Comparison of ENCODE assay signal across 8 mouse cellular contexts in genomic region chr16:90187453-90187852, GRCm38 (mm10). TPM values are rescaled to one million over a fixed set of nuclear protein-coding genes. Genes with fewer than 3 reads are reported as not detected.
DNase-seq lines count a peak whose midpoint lies in the region; ATAC-seq and TF ChIP-seq lines count a peak whose summit lies in the region.

No protein-coding gene starts in this region.

- no peak overlapping the region for H3K27ac ChIP-seq in layer of hippocampus, adult 2 months
- no peak overlapping the region for H3K27ac ChIP-seq in heart, embryonic 15.5 days
- H3K27ac ChIP-seq in limb, embryonic 11.5 days (replicated peaks; ENCODE audit: low read depth, low read length), result no peak overlapping the region

- no peaks in the 10 kb centered on the region for H3K36me3 ChIP-seq in heart, embryonic 15.5 days
- H3K36me3 ChIP-seq in limb, embryonic 11.5 days (ENCODE audit: control insufficient read depth, insufficient read depth, low read length), result no peaks in the 10 kb centered on the region

- no peak for ATAC-seq in heart, embryonic 15.5 days (replicated peaks; ENCODE audit: insufficient number of reproducible peaks, insufficient read depth, low FRiP score, low read depth)
- ATAC-seq in limb, embryonic 11.5 days (ENCODE audit: insufficient number of reproducible peaks, low FRiP score, low TSS enrichment, low read depth), result no peak
- ATAC-seq in monocyte, adult 5-6 weeks (replicated peaks; ENCODE audit: insufficient number of reproducible peaks, low FRiP score, low TSS enrichment, poor library complexity, severe bottlenecking), result peak; percentile 43

- H3K27me3 ChIP-seq in heart, embryonic 15.5 days, result peaks cover 3% of the 10 kb centered on the region; the same call in 1 of the 2 replicates
- no peaks in the 10 kb centered on the region for H3K27me3 ChIP-seq in limb, embryonic 11.5 days (ENCODE audit: control insufficient read depth, insufficient read depth, low read length)

- peak overlapping the region; percentile 16; the same call in 1 of the 2 replicates for H3K4me2 ChIP-seq in heart, embryonic 15.5 days
- H3K4me2 ChIP-seq in limb, embryonic 11.5 days (ENCODE audit: low read depth, severe bottlenecking), result no peak overlapping the region

- no peak overlapping the region for H3K9ac ChIP-seq in heart, embryonic 15.5 days
- no peak overlapping the region for H3K9ac ChIP-seq in limb, embryonic 11.5 days (ENCODE audit: low read length)

- 27% methylated on average over 13 of the region's 13 CpGs for WGBS in heart, embryonic 15.5 days
- 20% methylated on average over 13 of the region's 13 CpGs for WGBS in limb, embryonic 11.5 days

- peaks cover 5% of the 10 kb centered on the region; the same call in 1 of the 2 replicates for H3K4me1 ChIP-seq in heart, embryonic 15.5 days (replicated peaks)
- H3K4me1 ChIP-seq in limb, embryonic 11.5 days (ENCODE audit: control insufficient read depth, insufficient read depth, low read length), result no peaks in the 10 kb centered on the region

- no peaks in the 10 kb centered on the region for H3K9me3 ChIP-seq in heart, embryonic 15.5 days (replicated peaks)
- no peaks in the 10 kb centered on the region for H3K9me3 ChIP-seq in limb, embryonic 11.5 days (ENCODE audit: control insufficient read depth, low read length)

- peak; percentile 56 for TF ChIP-seq CTCF in layer of hippocampus, adult 2 months (conservative IDR thresholded peaks at IDR 0.05)

- H3K4me3 ChIP-seq in layer of hippocampus, adult 2 months, result no peak overlapping the region
- H3K4me3 ChIP-seq in heart, embryonic 15.5 days, result no peak overlapping the region
- H3K4me3 ChIP-seq in limb, embryonic 11.5 days (ENCODE audit: low read depth, low read length), result no peak overlapping the region

- DNase-seq in layer of hippocampus, adult 2 months (ENCODE audit: low spot score in 2 of 2), result no peak
- no peak for DNase-seq in layer of hippocampus, adult 8-10 months (ENCODE audit: low spot score in 2 of 2)
- DNase-seq in adrenal gland, postnatal 36 days, result peak; percentile 54 to 74
- peak; percentile 55 for DNase-seq in limb, embryonic 11.5 days (ENCODE audit: low spot score)
- no peak for DNase-seq in frontal cortex, adult 2 months (ENCODE audit: extremely low spot score in 1 of 2, low spot score in 1 of 2)
- DNase-seq in B cell, adult 2 months, result no peak

RNA-seq across cellular contexts. Expression of gene Sod1, which starts 33.1 kb away (rescaled TPM):
- total RNA-seq in layer of hippocampus, adult 2 months (2021), result 100 to 1,000 TPM; 386 to 390 TPM
- total RNA-seq in layer of hippocampus, adult 8-10 months (2022), result 100 to 1,000 TPM; 356 to 433 (median 388) TPM
- total RNA-seq in adrenal gland, postnatal 36 days (2021), result 1,000 to 10,000 TPM; 1,234 to 1,554 TPM
- 835 and 840 TPM in 2 replicates for polyA plus RNA-seq in heart, embryonic 15.5 days (2015; fragmentation: Nextera tagmentation; extraction: Ambion mirVana)
- 1,355 and 1,400 TPM in 2 replicates for polyA plus RNA-seq in limb, embryonic 11.5 days (2014; fragmentation: Nextera tagmentation; extraction: Ambion mirVana)
- 453 to 604 TPM (median 584 TPM) in 3 replicates for total RNA-seq in monocyte, adult 5-6 weeks (2017)
- polyA plus RNA-seq in frontal cortex, adult 2 months (2012; rRNA removed), result 794 and 821 TPM in 2 replicates

RNA-seq across cellular contexts. Expression of gene Tiam1, which starts 43.9 kb away (rescaled TPM):
- total RNA-seq in layer of hippocampus, adult 2 months (2021), result 100 to 1,000 TPM; 124 to 125 TPM
- total RNA-seq in layer of hippocampus, adult 8-10 months (2022), result 100 to 1,000 TPM; 103 to 125 (median 116) TPM
- 10 to 100 TPM; 80.7 to 96.3 TPM for total RNA-seq in adrenal gland, postnatal 36 days (2021)
- 7.6 and 8.1 TPM in 2 replicates for polyA plus RNA-seq in heart, embryonic 15.5 days (2015; fragmentation: Nextera tagmentation; extraction: Ambion mirVana)
- polyA plus RNA-seq in limb, embryonic 11.5 days (2014; fragmentation: Nextera tagmentation; extraction: Ambion mirVana), result 53.3 and 55.9 TPM in 2 replicates
- total RNA-seq in monocyte, adult 5-6 weeks (2017), result 24.6 to 28.6 TPM (median 27.7 TPM) in 3 replicates
- 43.7 and 49.1 TPM in 2 replicates for polyA plus RNA-seq in frontal cortex, adult 2 months (2012; rRNA removed)

Comparison
In these comparisons a context has a peak if more than half of its experiments do, and no peak if none do; other contexts are left out.
1. DNase-seq: peak in adrenal gland, postnatal 36 days (2 of 2) and limb, embryonic 11.5 days (single experiment); none in layer of hippocampus, adult 2 months (0 of 2), layer of hippocampus, adult 8-10 months (0 of 2), frontal cortex, adult 2 months (0 of 2) and B cell, adult 2 months (0 of 2).